Mouse (Mus musculus) gastrocnemius, postnatal 10 days (tissue): ENCODE measurements around the gene Fxr2. TPM values are rescaled to one million over a fixed set of nuclear protein-coding genes. Genes with fewer than 3 reads are reported as not detected.
A peak's percentile ranks its signal among the peaks of the same experiment; 100 is the strongest.
"Not testable (repeated sequence)": the region's sequence is repeated elsewhere in the genome, so short reads cannot be mapped to it uniquely, and the experiment has no call there.

Source experiments
- DNase-seq: peaks from one replicate; pipeline ENCODE4 v3.0.0; 2021; ENCODE audit warnings: mixed read lengths
- microRNA-seq, 2 experiments: library from miRNA; unstranded; fragments of <30 nt; microRNA quantifications; one replicate each; pipeline ENCODE4 v1.2.0; 2021
- total RNA-seq, 2 experiments: library from RNA; stranded (reverse); gene quantifications; 2 replicates each; pipeline ENCODE4 v1.2.3; 2021

Fxr2 gene
- total RNA-seq, 2 experiments from 2014 or later = 66.3 to 85.0 TPM

- DNase-seq = peak; percentile 29
These were observed 51.4 kb downstream of the Fxr2 start for GRCm38 (mm10) chr11:69684128-69684745.

- no peak for DNase-seq
These were observed 52.1 kb downstream of the Fxr2 start for GRCm38 (mm10) chr11:69684936-69685335.

GRCm38 (mm10) chr11:69685526-69686148 lies 52.8 kb downstream of the Fxr2 start, which contains the start of gene Tnfsf13:
TSS of gene Tnfsf13 (minus strand) at chr11:69685784.
- DNase-seq = peak; percentile 71

GRCm38 (mm10) chr11:69686377-69686776 lies 53.6 kb downstream of the Fxr2 start:
- peak; percentile 92 for DNase-seq

- DNase-seq = no peak
These were observed 54.3 kb downstream of the Fxr2 start for GRCm38 (mm10) chr11:69687061-69687460.

GRCm38 (mm10) chr11:69689891-69690290 lies 57.1 kb downstream of the Fxr2 start:
- DNase-seq = no peak

- no peak for DNase-seq
These were observed 59.5 kb downstream of the Fxr2 start for GRCm38 (mm10) chr11:69692196-69692811.

- no peak for DNase-seq
These were observed 60.1 kb downstream of the Fxr2 start for GRCm38 (mm10) chr11:69692863-69693262.

- no peak for DNase-seq
These were observed 60.7 kb downstream of the Fxr2 start for GRCm38 (mm10) chr11:69693421-69693965.

GRCm38 (mm10) chr11:69695046-69695360 lies 62.2 kb downstream of the Fxr2 start:
- no peak for DNase-seq

- peak; percentile 76 for DNase-seq
These were observed 62.8 kb downstream of the Fxr2 start, which contains the start of the genes Tnfsf12 and Tnfsfm13 for GRCm38 (mm10) chr11:69695361-69696181. TSS of gene Tnfsf12 (minus strand) at chr11:69695849. TSS of gene Tnfsfm13 (minus strand) at chr11:69696098.

- no peak for DNase-seq
These were observed 64.6 kb downstream of the Fxr2 start for GRCm38 (mm10) chr11:69697396-69697795.

GRCm38 (mm10) chr11:69698574-69698973 lies 65.8 kb downstream of the Fxr2 start:
- DNase-seq = no peak

GRCm38 (mm10) chr11:69699595-69699994 lies 66.8 kb downstream of the Fxr2 start:
- DNase-seq = no peak

GRCm38 (mm10) chr11:69702886-69703285 lies 70.1 kb downstream of the Fxr2 start:
- DNase-seq = not testable (repeated sequence)

Small RNA genes within 50 kb of the gene (microRNA-seq; reads per million reads assigned to microRNA genes)
- gene Mir1934 (1.3 to 1.6 reads per million in 2 experiments), gene Mir467f (0 reads per million in 2 experiments)

Other genes with a start within 250 kb of the Fxr2 start
- 10 to 100 TPM; 83.8 to 94.5 TPM for gene Naa38, start 237.5 kb upstream of the Fxr2 start, total RNA-seq
- gene Cyb5d1, start 237.4 kb upstream of the Fxr2 start, total RNA-seq = 10 to 100 TPM; 18.8 to 22.3 TPM
- gene Tmem88, start 234.8 kb upstream of the Fxr2 start, total RNA-seq = 10 to 100 TPM; 14.0 to 15.7 TPM
- 10 to 100 TPM; 35.9 to 47.5 TPM for gene Kdm6b, start 219.3 kb upstream of the Fxr2 start, total RNA-seq
- 1 to 10 TPM in 1 of 2 experiments, under 1 TPM in 1; 0.07 to 1.1 TPM for gene Dnah2, start 83.9 kb upstream of the Fxr2 start, total RNA-seq
- gene Efnb3, start 72.8 kb upstream of the Fxr2 start, total RNA-seq = 1 to 10 TPM; 1.6 to 2.3 TPM
- gene Wrap53, start 52.7 kb upstream of the Fxr2 start, total RNA-seq = 1 to 10 TPM; 4.3 to 5.5 TPM
- gene Trp53, start 52.6 kb upstream of the Fxr2 start, total RNA-seq = 10 to 100 TPM; 30.9 to 41.2 TPM
- gene Atp1b2, start 27.0 kb upstream of the Fxr2 start, total RNA-seq = 100 to 1,000 TPM; 351 to 394 TPM
- under 1 TPM in 1 of 2 experiments, not detected in 1; 0.54 TPM for gene Shbg, start 15.1 kb upstream of the Fxr2 start, total RNA-seq
- gene Sat2, start 11.0 kb upstream of the Fxr2 start, total RNA-seq = 1 to 10 TPM; 5.6 to 5.7 TPM
- gene Sox15, start 22.3 kb downstream of the Fxr2 start, total RNA-seq = under 1 TPM in 1 of 2 experiments, not detected in 1; 0.32 TPM
- 10 to 100 TPM; 21.1 to 21.3 TPM for gene Mpdu1, start 29.7 kb downstream of the Fxr2 start, total RNA-seq
- gene Cd68, start 33.2 kb downstream of the Fxr2 start, total RNA-seq = 10 to 100 TPM in 1 of 2 experiments, 1 to 10 TPM in 1; 6.1 to 14.1 TPM
- 100 to 1,000 TPM; 216 to 234 TPM for gene Eif4a1, start 39.4 kb downstream of the Fxr2 start, total RNA-seq
- gene Senp3, start 49.1 kb downstream of the Fxr2 start, total RNA-seq = 10 to 100 TPM; 29.5 to 36.0 TPM
- gene Tnfsf13, start 52.8 kb downstream of the Fxr2 start, total RNA-seq = 1 to 10 TPM; 1.6 to 2.1 TPM
- 10 to 100 TPM; 15.9 to 17.6 TPM for gene Tnfsf12, start 62.9 kb downstream of the Fxr2 start, total RNA-seq
- 1 to 10 TPM; 2.9 to 4.5 TPM for gene Tnfsfm13, start 63.1 kb downstream of the Fxr2 start, total RNA-seq
- 10 to 100 TPM; 45.9 to 49.4 TPM for gene Polr2a, start 125.6 kb downstream of the Fxr2 start, total RNA-seq
- not detected for gene Slc35g3, start 129.0 kb downstream of the Fxr2 start, total RNA-seq
- 10 to 100 TPM; 21.0 to 29.3 TPM for gene Zbtb4, start 132.9 kb downstream of the Fxr2 start, total RNA-seq
- gene Chrnb1, start 163.0 kb downstream of the Fxr2 start, total RNA-seq = 100 to 1,000 TPM; 105 to 124 TPM
- 10 to 100 TPM; 10.5 to 12.2 TPM for gene Fgf11, start 168.9 kb downstream of the Fxr2 start, total RNA-seq
- not detected for gene Tmem102, start 172.6 kb downstream of the Fxr2 start, total RNA-seq
- not detected for gene Gm39566, start 182.3 kb downstream of the Fxr2 start, total RNA-seq
- not detected for gene Spem2, start 185.5 kb downstream of the Fxr2 start, total RNA-seq
- not detected for gene Spem1, start 189.2 kb downstream of the Fxr2 start, total RNA-seq
- 10 to 100 TPM; 10.3 to 15.9 TPM for gene Nlgn2, start 204.8 kb downstream of the Fxr2 start, total RNA-seq
- gene Tmem256, start 205.5 kb downstream of the Fxr2 start, total RNA-seq = 100 to 1,000 TPM; 121 to 122 TPM
- gene Plscr3, start 213.4 kb downstream of the Fxr2 start, total RNA-seq = 10 to 100 TPM; 25.4 to 27.9 TPM
- gene Tnk1, start 225.7 kb downstream of the Fxr2 start, total RNA-seq = under 1 TPM; 0.11 to 0.31 TPM
- gene Tmem95, start 245.0 kb downstream of the Fxr2 start, total RNA-seq = not detected
- gene Kctd11, start 248.4 kb downstream of the Fxr2 start, total RNA-seq = 1 to 10 TPM; 2.3 to 3.7 TPM